Mouse (Mus musculus): ENCODE results near the gene Slc44a5.

- TF ChIP-seq CTCF (IDR thresholded peaks at IDR 0.05; ENCODE audit: extremely low read depth, insufficient read length, insufficient replicate concordance, low read depth, low read length) (no peak), POLR2A (IDR thresholded peaks at IDR 0.05; ENCODE audit: low read depth, low read length) (no peak)
Observed at GRCm38 (mm10) chr3:154089996-154090395, 116.8 kb downstream of the Slc44a5 start.

Measured in small intestine, adult 2 months (tissue).